Mouse (Mus musculus): ENCODE data around the gene Eef1akmt1.

Eef1akmt1 gene

DNA sequence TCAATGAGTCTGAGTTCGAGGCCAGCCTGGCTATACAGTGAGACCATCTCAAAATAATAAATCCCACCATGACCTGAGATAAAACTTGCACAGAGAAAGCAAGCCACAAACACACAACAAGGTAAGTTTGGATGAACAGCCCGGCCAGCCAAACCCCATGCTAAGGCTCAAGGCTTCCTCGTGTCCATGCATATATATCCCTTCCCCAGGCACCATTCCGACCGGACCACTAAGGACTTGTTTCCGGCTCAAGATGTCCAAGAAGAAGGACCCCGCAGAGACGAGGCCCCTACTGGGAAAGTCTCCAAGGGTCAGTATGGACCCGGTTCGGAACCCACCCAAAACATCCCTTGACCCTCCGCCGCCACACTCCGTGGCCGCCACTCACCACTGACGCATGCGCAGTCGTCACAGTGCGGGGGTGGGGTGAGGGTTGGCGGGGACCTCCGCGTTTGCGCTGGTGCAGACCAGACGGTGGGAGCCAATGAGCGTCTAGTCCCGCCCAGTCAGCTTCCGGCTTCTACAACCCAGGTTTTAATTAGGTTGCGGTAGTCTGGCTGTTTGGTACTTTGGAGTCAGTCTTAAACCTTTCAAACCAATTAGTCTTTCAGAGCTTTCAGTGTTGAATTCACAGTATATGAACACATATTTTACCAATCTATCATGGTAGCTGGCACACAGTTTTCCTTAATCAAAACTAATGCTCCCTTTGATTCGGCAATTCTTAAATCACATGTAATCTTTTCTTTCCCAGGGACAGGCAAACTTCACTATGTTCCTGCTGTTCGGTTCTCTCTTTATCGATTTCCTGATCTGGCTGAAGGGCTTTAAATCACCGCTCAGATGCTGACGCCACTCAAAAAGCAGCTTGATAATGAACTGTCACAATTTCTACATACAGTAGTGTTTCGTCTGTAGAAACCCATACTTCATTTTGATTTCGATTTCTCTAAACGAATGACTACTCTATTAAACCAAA lies at the start of gene Eef1akmt1:
Eef1akmt1 (minus strand) TSS at position 458 of the 979 bp plus-strand sequence.
- DNase-seq (ENCODE audit: low spot score in 2 of 2): peak; percentile 86 to 94

DNA sequence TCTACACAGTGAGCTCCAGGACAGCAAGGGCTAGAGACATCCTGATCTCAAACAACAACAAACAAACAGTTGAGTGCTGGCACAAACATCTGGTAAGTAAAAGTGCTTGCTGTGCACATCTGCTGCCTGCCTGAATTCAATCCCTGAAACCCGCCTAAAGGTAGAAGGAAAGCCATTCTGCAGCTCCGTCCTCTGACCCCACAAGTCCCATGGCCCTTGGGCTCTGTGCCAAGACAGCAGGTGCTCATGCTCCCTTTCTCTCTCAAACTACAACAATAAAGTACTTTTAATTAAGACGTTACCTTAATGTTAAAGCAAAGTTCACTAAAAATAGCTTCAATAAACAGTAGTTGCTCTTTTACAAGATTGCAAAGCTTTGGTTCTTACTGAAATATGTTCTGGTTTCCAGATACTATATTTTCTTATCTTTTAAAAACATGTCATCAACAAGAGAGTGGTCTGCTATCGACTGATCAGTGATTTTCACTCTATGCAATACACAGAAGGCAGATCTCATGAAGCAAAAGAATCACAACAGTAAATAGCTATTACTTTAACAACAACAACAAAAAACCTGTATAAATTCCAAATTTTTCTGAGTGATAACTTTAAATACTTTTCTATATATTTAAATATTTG lies 49.3 kb upstream of the Eef1akmt1 start:
- DNase-seq (ENCODE audit: low spot score in 2 of 2): no peak

DNA sequence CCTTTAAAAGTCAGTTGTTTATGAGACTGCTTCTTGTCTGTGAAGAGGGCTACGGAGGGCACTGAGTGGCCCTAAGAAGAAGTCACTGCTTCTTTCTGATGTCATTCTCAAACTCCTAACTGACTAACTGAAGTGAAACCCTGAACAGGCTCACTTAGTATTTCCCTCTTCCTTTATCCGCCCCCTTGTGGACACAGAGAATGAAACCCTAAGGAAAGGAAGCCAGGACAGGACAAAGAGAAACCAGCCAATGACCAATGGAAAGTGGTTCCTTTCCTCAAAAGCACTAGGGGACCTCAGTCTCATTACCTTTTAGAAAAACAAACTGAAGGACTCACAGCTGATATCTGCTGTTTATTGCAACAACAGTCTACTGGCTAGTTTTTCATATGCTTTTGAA lies 48.1 kb upstream of the Eef1akmt1 start:
- peak in 1 of 2 experiments; percentile 19 for DNase-seq (ENCODE audit: low spot score in 2 of 2)

DNA sequence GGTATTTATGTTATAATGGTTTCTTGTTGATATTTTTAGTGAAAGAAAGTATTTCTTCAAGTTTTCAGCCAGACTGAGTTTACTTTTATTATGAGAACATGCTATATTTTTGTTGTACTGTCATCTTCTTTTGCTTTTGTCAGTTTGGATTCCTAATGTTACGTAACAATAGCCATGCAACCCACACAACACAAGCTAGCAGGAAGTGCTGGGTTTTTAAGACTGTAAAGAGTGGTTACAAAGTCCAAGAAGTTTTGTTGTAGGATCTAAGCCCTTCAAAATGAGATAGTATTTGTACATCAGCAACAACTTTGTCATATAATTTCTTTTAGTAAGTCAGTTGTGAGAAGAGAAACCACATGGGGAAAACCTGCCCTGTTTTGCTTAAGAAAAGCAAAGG lies 46.3 kb upstream of the Eef1akmt1 start:
- DNase-seq (ENCODE audit: low spot score in 2 of 2): no peak

DNA sequence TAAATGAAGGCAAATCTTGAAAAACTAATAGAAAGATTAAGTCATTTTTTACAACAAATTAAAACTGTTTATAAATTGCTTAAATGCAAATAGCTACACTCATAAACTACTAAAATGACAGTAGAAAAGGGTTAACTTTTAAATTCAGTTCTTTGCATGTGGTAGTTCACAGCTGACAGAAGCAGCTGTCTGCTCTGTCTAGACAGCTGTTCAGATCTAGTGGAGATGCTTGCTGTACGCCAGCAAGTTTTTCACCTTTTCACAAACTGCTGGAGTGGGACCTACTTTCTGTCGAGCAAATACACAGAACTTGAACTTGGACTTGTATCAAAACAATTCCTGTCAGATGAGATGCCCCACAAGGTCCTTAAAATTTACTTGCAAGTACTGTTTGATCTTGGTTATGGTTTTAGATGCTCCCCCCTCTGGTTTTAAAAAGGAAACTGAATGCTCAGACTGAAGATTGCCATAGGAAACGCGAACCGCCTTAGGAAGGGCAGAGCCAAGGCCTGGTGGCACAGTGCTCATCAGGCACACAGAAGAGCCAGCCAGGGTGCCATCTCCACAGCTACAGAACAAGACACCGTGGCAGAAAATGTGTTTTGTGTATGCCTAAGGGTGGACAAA lies 45.0 kb upstream of the Eef1akmt1 start:
- DNase-seq (ENCODE audit: low spot score in 2 of 2): no peak

DNA sequence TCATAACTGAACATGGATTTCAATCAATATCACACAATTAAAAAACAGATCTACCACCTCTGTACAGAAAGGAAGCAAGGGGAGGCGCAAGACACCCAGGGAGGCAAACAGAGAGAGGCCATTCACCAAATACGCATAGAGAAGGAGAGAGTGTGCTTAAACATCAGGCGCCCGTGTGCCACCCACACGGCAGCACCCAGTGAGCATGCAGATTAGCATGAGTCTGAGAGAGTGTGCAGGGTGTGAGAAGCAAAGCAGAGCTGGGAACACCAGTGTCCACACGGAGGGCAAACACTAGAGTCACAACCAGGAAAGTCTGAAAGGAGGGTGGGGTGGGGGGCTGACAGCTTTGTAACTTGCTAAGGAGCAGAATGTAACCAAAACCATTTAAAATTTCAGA lies 44.4 kb upstream of the Eef1akmt1 start:
- DNase-seq (ENCODE audit: low spot score in 2 of 2): no peak

DNA sequence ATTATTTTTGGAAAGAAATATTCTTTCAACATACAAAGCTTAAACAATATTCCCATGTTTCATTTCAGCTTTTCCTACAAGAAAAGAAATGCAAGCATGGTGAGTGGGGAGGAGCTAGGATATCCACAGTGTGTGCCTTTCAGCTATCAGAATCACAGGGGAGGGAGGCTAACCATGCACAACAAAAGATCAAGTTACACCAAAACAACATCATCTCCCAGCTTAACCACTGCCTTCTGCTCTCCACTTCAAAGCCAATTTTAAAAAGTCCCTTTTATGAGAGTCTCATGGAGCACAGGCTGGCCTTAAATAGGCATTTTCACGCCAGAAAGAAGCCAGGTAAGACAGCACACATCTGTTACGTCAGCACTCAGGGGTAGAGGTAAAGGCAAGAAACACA lies 39.6 kb upstream of the Eef1akmt1 start:
- DNase-seq (ENCODE audit: low spot score in 2 of 2): no peak

DNA sequence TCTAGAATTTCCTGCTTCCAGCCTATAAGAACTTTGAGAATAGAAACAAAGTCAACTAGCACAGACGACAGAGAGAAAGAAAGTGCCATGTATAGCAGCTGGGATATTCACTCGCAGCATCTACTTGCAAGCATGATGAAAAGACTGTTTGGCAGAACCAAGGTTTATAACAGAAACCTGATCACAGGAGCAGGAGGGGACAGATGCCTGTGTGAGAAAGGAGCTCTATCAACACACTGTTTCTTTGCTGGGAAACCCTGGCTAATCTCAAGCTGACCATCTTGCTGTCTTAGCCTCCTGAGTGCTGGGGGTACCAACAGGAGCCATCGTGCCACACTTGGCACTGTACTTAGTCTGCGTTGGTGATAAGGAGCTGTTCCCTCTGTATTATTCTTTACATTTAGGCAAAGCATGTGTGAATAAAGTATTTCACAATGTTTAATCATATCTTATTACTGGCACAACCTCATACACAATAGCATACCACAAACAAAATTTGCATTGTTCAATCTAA lies 38.5 kb upstream of the Eef1akmt1 start:
- DNase-seq (ENCODE audit: low spot score in 2 of 2): no peak

DNA sequence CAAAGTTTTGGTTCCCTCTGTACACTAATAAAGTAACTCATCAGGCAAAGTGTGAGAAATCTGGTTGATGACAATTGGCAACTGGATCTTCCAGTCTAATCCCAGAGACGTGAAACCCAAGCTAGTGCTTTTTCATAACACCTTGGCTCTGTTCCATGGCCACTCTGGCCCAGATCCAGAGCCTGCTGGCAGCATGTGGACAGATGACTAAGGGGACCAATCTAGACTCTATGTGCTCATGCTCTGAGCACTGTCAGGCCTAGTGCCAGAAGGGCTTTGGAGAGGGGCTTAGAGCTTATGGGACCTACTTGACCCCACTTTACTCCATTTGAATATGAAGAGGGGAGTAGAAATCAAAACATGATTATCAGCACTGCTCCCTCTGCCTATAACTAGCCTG lies 36.1 kb upstream of the Eef1akmt1 start:
- peak; percentile 36 to 59 for DNase-seq (ENCODE audit: low spot score in 2 of 2)

DNA sequence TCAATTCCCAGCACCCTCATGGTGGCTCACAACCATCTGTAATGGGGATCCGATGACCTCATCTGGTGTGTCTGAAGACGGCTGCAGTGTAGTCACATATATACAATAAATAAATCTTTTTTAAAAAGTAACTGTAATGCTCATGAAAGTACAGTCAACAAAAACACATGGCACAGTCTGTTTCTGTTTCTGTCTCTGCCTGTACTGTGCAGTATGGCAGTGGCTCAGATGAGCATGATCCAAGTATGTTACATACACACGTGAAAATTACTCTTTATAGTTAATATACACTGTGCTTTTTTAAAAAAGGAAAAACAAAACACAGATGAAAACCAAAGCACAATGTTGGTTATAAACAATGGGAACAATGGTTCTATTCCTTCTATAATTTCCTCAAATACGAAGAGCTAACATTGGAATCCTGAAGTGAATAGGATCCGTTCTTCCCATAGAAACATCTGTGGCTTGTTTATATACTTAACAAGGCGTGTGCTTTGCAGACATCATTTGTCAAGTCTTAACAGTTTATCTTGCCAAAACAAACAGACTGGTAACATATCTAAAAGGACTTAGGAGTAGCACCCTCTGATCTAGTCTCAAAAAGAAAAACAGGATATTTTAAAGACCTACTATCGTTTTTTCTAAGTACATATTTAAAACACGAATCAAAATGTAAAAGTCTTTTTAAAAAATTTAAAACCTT lies 35.4 kb upstream of the Eef1akmt1 start:
- DNase-seq (ENCODE audit: low spot score in 2 of 2): no peak

DNA sequence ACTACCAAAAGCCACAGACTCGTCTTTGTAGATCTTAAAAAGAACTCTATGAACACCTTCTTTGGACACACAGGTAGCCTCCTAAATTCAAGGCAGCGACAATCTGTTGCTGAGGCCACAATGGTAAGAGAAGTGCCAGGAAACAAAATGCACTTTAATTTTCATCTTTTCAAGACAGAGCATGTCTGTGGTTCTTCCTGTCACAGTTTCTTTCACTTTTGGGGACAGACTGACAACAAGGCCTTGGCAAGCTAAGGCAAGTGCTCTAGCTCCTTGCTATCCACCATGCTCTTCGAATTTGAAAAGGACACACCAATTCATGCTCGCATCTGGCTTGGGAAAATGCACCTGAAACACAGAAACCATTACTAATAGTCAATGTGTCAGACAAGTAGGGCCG lies 21.9 kb upstream of the Eef1akmt1 start:
- no peak for DNase-seq (ENCODE audit: low spot score in 2 of 2)

DNA sequence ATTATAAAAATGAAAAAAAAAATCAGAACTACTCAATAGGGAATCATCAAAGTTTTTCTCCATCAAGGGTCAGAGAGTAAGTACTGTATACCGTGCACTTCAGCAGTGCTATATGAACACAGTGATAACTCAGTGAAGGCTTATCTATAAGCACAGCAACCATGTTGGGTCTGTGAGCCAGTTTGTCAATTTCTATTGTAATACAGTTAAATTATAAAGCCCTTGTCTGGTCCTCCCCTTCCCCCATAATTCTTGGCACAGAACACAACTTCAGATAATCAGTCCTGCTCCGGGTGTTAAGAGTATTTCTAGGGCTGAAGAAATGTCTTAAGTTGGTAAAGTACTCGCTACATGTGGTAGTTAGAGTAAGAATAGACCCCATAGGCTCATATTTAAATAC lies 20.4 kb upstream of the Eef1akmt1 start:
- no peak for DNase-seq (ENCODE audit: low spot score in 2 of 2)

DNA sequence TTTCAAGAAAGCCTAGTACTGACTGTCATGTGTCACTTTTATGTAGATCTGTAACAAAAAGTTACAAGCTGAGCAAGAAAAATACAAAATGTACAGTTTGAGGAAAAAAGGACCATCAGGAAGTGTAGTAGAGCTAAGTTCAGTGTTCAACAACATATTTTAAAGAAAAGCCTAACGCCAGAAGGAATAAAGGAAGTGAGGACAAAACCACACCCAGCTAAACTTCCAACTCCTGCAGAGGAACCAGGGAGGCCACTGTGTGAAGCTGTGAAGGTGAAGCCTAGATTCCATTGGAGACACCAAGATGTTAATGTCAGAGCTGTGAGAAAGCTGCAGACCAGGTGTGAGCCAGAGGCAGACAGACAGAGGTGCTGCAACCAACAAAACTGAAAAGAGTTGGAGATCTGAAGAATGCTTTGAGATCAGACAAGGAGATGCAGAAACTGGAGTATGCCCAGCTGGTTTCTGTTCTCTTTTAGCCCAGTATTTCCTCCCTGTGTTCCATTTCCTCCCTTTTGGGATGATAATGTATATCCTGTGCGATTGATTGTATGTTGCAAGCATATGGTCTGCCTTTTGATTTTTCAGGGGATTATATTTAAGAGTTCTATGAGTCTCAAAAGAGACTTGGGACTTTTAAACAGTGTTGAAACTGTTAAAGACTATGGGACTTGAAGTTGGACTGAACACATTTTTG lies 5.1 kb upstream of the Eef1akmt1 start:
- no peak for DNase-seq (ENCODE audit: low spot score in 2 of 2)

DNA sequence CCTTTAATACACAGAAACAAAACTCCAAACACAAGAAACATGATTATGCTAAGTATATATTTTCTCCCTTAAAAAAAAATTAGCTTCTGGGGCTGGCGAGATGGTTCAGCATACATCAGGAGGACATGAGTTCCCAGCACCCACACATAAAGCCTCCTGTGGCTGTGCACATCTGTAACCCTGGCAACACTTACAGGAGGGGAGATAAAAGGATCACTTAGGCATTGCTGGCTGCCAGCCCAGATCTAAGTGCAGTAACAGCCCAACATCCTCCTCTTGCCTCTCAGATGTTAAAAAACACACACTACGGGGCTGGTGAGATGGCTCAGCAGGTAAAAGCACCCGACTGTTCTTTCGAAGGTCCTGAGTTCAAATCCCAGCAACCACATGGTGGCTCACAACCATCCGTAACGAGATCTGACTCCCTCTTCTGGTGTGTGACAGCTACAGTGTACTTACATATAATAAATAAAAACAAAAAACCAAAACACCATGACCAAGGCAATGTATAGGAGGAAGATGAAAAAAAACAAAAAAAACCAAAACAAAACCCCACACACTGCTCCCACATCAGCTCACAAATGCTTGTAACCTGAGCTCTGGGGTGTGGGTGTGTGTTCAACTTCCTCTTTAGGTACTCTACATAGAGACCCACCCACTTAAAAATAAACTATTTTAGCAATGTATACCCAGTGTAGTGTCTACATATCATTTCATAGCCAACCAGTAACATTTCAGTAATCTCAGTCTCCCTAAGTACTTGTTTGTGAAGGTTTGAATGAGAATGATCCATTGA lies 3.6 kb upstream of the Eef1akmt1 start:
- no peak for DNase-seq (ENCODE audit: low spot score in 2 of 2)

DNA sequence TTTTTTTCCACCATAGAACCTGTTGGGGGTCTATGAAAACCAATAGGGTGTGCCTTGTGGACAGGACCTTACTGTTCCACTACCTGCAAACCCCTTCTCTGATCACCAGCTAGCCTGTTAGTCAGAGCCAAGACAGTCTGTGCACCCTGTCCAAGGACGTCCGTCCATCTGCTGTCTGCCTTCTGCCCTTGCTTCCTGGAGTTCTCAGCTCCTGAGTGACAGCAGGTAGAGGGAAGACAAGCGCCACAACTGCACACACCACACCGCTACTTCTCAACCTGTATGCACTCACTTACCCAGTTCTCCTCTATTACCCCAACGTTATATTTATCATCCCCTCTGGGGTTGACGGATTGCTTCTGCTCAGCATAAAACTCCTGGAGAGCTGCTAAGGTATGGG lies 5.8 kb downstream of the Eef1akmt1 start:
- no peak for DNase-seq (ENCODE audit: low spot score in 2 of 2)

DNA sequence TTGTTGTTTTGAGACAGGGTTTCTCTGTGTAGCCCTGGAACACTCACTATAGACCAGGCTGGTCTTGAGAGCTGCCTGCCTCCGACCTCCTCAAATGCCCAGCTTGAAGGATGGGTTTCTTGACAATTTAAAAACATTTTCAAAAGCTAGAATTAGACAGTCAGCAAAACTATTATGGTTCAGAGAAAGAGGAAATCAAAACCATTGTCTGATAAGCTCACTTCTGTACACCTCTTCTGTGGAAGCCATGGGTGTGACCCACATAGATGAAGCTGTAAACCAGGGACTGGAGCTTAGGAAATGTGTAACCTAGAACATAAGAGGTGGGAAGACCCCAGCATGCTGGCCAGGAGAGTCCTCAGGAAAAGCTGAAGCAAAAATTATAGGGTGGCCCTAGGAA lies 14.5 kb downstream of the Eef1akmt1 start:
- no peak for DNase-seq (ENCODE audit: low spot score in 2 of 2)

DNA sequence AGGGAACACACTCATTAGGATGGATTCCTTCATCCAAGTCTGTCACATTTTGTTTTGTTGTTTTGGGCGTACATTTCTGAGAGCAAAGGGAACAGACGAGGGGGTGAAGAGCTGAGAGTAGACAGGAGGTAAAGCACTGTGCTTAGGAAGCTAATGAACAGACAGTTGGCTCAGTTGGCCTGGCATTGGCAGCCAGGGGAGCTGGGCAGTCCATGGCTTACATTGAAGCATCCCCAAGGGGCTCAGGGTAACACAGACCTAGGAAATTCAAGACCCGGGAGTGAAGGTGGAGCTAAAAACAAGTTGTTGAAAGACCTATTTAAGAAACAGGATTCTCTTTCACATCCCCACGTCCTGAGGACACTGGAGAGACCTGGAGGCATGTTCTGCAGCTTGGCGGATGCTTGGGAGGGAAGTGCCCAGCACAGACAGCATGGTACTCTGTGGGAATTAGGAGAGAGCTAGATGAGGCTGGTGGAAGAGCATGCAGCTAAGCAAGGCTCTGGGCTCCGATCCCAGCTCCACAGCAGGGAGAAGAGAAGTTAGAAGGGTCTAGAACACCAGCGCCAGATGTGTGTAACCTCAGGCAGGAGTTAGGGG lies 15.8 kb downstream of the Eef1akmt1 start:
- no peak for DNase-seq (ENCODE audit: low spot score in 2 of 2)

DNA sequence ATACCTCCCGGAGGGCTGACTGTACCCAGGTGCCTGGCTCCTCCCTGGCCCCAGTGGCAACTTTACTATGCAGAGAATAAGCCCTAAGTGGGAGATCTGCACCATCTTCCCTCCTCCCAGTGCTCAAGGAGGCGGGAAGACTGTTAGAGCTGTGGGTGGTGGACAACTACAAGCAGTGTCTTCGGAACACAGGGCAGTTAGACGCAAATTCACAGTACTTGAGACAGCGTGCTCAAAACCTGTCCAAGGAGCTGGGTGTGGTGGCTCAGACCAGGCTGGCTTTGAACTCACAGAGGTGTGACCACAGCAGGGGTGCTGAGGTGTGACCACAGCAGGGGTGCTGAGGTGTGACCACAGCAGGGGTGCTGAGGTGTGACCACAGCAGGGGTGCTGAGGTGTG lies 17.0 kb downstream of the Eef1akmt1 start:
- DNase-seq (ENCODE audit: low spot score in 2 of 2): no peak

DNA sequence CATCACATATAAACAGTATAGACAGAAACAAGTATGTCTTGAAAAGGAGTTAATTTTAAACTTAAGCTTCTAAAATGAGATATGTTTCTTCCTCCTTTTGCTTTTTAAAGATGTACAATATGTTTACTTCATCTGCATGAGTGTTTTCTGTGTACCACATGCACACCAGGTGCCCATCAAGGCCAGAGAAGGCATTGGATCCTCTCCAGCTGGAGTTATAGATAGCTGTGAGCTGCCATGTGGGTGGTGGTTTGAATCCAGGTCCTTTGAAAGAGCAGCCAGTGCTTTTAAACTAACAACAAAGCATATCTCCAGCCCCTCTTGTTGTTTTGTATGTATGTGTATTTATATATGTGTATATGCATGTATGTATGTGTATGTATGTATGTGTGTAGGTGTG lies 18.5 kb downstream of the Eef1akmt1 start:
- DNase-seq (ENCODE audit: low spot score in 2 of 2): no peak

DNA sequence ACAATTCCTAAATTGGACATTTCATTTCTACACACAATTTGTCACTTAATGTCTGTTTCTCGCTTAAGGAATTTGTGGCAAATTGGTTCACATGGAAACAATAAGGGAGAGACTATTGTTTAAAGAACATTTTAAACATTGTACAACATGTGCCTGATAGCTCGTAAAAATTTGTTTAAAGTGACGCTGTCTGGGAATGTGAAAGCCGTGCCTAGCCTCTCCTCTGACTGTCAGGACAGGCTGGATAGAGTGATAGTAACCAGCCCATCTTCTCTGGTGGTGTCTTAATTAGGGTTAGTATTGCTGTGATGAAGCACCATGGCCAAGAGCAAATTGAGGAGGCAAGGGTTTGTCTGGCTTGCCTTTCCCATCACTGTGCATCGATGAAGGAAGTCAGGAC lies 24.4 kb downstream of the Eef1akmt1 start:
- DNase-seq (ENCODE audit: low spot score in 2 of 2): no peak

Data from spleen, postnatal 10 days (tissue).